Mouse (Mus musculus): ENCODE measurements at regions not wholly inside any gene's neighbourhood (a gene's known extent, or its start where the extent isn't known, plus 50 kb on each side); places are given as distances from the start of the nearest gene placed in this dataset.
"Not testable (repeated sequence)": the region's sequence is repeated elsewhere in the genome, so short reads cannot be mapped to it uniquely, and the experiment has no call there.

- DNase-seq (ENCODE audit: low spot score in 2 of 2), result peak; percentile 63 to 80
Measured at GRCm38 (mm10) chr12:79990751-79991150, 122.1 kb downstream of the Zfp36l1 start.

- peak; percentile 57 to 62 for DNase-seq (ENCODE audit: low spot score in 2 of 2)
Measured at GRCm38 (mm10) chr12:79989582-79990110, 123.2 kb downstream of the Zfp36l1 start.

GRCm38 (mm10) chr12:79988401-79989358, 124.1 kb downstream of the Zfp36l1 start:
- peak; percentile 61 to 70 for DNase-seq (ENCODE audit: low spot score in 2 of 2)

DNA sequence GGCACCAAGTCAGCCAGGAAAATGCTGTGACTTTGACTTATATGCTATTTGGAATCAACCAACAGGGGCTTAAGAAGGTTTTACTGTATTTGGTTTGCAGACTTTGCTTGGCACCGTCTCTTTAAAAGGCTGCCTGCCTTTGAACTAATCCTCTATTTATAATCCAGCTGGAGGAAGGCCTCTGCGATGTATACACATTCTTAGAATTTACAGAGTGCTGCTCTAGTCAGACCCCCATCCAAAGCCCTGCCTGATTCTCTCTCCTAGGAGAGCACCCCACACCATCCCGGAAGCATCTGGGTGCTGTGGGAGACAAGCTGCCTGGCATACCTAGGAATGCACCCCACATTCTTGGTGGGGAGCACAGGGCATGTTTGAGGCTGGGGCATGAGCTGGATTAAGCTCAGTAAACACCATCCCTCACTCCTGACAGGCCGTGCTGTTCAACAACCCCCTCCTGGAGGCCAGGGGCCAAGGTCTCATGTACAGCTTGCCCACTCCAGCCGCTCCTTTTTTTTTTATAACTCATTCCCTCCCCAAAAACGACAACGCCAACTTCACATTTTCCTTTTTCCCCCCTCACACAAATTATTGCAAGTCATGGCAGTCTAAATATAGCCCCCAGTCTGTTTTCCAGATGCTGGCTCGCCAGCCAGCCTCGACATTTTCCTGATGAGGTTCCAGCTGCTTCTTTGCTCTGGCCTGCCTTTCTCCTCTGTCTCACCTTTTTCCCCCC, 126.4 kb downstream of the Zfp36l1 start:
- DNase-seq (ENCODE audit: low spot score in 2 of 2), result peak in 1 of 2 experiments; percentile 24

- DNase-seq (ENCODE audit: low spot score in 2 of 2), result no peak
Measured at GRCm38 (mm10) chr12:79984985-79985747, 127.6 kb downstream of the Zfp36l1 start.

DNA sequence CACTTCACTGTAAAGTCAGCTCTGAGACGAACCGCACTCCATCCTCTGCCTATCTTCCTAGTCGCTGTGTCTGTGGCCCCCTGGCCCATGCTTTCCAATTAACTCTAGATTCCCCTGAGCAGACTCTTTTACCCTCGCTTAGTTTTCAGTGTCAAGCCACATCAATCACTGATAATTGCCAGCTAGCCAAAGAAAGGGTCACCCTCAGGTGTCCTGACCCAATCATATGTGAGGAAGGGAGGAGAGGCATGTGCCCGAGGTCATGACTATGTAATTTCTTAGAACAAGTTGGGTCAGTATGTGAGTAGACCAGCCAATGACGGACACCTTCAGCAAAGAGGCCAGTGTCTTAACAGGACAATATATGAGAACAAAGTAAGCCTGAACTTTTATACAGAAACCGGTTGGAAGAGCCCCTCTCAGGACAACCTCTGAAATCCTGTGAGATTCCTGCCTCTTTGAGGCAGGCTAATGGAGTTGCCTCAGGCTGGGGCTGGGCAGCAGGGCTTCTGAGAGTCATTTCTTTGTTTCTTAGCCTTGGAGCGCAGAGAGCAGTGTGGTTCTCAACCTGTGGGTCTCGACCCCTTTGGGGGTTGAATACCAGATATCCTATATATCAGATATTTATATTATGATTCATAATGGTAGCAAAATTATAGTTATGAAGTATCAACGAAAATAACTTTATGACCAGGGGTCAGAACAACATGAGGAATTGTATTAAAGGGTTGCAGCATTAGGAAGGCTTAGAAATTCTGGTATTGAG, 128.6 kb downstream of the Zfp36l1 start:
- no peak for DNase-seq (ENCODE audit: low spot score in 2 of 2)

GRCm38 (mm10) chr12:79983232-79983631, 129.6 kb downstream of the Zfp36l1 start:
- no peak for DNase-seq (ENCODE audit: low spot score in 2 of 2)

DNA sequence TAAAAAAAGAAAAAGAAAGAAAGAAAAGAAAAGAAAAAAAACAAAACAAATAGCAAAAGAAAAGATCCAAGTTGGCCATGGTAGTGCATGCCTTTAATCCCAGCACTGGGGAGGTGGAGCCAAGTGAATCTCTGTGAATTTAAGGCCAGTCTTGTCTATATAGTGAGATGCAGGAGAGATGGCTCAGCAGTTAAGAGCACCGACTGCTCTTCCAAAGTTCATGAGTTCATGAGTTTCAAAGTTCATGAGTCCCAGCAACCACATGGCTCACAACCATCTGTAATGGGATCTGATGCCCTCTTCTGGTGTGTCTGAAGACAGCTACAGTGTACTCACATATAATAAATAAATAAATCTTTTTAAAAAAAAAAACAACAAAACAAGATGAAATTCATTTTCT, 130.3 kb downstream of the Zfp36l1 start:
- not testable (repeated sequence) for DNase-seq (ENCODE audit: low spot score in 2 of 2)

DNA sequence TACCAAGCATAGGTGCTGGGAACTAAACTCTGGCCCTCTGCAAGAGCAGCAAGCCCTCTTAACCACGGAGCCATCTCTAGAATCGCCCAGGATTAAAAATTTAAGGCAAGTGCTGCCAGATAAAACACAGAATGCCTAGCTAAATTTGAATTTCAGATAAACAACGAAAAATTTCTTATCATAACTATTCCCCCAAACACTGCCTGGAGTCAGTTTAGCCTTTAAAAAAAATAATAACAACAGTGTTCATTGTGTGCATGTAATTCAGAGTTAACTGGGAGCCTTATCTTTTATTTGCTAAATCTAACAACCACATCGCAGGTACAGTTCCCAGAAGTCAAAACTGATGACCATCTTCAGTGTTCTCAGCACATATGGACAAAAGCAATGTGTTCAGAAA, 132.1 kb downstream of the Zfp36l1 start:
- no peak for DNase-seq (ENCODE audit: low spot score in 2 of 2)

GRCm38 (mm10) chr12:79977136-79977535, 135.7 kb downstream of the Zfp36l1 start:
- peak in 1 of 2 experiments; percentile 2 for DNase-seq (ENCODE audit: low spot score in 2 of 2)

DNA sequence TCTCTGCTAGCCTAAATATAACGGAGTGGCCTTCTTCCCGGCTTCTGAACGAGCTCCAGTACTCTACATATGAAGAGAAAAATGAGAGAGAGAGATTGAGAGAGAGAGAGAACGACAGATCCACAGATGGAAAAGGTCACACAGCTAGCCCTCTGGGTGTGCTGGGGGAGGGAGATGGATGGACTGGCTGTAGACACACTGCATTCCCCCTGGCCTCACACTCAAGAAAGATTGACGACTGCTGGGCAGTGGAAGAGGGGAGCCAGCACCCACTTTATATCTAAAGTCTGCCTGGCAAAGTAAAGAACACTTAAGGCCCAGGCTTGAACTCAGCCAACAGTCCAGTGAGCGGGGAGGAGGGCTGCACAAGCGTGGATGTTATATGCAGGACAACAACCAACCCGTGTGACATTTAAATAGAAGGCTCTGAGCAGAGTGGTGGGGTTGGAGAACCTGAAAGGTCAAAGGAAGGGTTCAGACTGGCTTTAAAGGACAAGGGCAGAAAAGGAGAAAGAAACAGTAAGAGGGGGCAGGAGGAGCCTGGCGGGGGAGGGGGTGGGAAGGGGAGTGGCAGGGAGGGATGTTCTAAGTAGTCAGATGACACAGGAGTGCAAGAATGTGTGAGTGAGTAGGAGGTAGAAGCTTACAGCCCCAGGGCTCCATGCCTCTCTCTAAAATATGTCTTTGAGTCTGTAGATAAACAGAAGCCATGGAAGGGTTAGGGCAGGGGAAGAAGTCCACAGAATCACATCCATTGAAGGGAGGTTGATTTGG, 137.2 kb downstream of the Zfp36l1 start:
- peak in 1 of 2 experiments; percentile 17 for DNase-seq (ENCODE audit: low spot score in 2 of 2)

DNA sequence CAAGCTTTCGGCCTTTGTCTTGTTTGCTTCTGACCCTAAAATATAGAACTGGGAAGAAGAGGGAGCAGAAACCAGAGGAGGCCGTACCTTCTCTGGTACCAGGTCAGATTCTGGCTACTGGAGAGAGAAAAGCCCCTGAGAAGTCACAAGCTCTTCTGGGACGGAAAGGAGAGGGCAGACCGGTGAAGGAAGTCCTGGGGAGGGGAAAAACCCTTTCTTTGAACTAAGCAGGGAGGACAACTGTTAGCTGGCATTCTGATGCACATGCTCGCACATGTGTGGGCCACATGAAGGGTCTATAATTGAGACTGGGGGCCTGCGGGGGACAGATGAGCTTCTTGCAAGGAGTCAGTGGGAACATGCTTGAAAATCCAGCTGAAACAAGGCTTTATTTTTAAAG, 137.8 kb downstream of the Zfp36l1 start:
- DNase-seq (ENCODE audit: low spot score in 2 of 2), result no peak

- peak in 1 of 2 experiments; percentile 18 for DNase-seq (ENCODE audit: low spot score in 2 of 2)
Measured at GRCm38 (mm10) chr12:79974530-79974929, 138.3 kb downstream of the Zfp36l1 start.

DNA sequence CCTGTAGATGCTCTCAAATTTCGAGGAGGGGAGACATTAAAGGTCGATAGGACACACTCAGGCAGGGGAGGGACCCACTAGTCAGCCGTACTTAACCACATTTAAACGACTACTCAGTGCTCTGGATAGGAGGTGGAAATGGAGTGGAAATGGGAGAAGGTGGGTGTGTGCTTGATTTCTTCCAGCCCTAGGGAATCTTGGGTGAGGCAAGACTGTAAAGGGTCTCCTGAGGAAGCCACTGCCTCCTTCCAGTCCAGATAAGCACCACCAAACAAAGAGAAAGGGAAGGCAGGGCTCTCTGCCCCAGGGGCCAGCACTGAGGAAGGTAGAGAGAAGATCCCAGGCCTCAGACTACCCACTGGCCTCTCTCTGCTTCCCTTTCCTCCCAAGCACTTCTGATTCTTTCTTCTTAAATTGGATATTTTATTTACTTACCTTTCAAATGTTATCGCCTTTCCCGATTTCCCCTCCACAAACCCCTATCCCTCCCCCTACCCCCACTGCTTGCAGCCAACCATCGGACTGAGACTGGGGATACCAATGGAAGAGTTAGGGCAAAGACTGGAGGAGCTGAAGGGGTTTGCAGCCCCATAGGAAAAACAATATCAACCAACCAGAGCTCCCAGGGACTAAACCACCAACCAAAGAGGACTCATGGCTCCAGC, 139.1 kb downstream of the Zfp36l1 start:
- peak in 1 of 2 experiments; percentile 13 for DNase-seq (ENCODE audit: low spot score in 2 of 2)

DNA sequence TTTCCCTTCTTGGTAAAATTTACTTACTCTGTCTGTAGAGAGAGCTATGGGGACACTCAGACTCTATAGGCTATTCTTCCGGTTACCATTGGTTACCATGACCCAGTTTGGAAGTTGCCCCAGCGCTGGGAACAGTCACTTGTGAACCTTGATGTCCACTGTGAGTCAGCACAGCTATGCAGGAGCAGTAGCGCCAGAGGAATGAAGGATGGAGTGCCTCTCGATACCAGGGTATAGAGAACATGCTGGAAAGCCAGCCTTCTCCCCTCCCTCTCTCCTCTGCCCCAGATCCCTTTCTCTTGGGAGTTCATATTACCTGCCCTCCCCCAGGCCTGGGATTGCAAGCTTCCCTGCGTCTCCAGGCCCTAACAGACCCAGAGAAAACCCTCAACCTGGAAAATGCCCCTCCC, 141.8 kb downstream of the Zfp36l1 start:
- DNase-seq (ENCODE audit: low spot score in 2 of 2), result peak in 1 of 2 experiments; percentile 20

GRCm38 (mm10) chr12:79970227-79970901, 142.4 kb downstream of the Zfp36l1 start:
- DNase-seq (ENCODE audit: low spot score in 2 of 2), result peak; percentile 77 to 82

- peak; percentile 72 to 77 for DNase-seq (ENCODE audit: low spot score in 2 of 2)
Measured at GRCm38 (mm10) chr12:79969346-79970226, 143.2 kb downstream of the Zfp36l1 start.

GRCm38 (mm10) chr12:79968676-79969075, 144.1 kb downstream of the Zfp36l1 start:
- DNase-seq (ENCODE audit: low spot score in 2 of 2), result peak in 1 of 2 experiments; percentile 11

Measured in right cerebral cortex, postnatal 10 days (tissue).